Mouse (Mus musculus) c-Kit-positive CD71-positive TER-119-positive erythroid progenitor cells, embryonic 14.5 days (primary cell): ENCODE data around the gene Npas2.

Experiments
- DNase-seq: peaks from one replicate; pipeline ENCODE4 v3.0.0-alpha.2; 2013; ENCODE audit warnings: low spot score

The Npas2 gene

GRCm38 (mm10) chr1:39376121-39376520, 182.6 kb downstream of the Npas2 start:
- no peak for DNase-seq

DNA sequence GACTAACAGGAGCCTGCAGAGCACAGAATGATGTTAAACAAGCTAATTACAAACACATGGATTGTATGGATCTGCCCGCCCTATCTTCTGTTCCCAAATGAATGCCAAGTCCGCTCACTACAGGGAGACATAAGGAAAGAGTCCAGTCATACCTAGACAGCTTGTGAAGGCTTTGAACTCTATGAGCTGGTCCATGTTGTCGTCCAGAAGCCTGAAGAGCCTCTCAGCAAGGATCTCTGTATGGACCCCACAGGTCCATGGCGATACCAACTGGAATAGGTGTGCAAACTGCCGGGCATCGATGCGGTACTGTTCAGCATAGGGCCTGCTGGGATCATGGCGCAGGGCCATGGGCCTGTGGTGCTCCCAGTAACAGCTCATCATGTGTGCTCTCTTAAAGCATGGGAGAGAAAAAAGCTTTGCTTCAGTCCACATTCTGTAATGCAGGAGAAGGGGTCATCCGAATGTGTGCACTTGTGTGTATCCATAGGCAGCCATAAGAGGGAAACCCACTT, 183.3 kb downstream of the Npas2 start:
- no peak for DNase-seq

DNA sequence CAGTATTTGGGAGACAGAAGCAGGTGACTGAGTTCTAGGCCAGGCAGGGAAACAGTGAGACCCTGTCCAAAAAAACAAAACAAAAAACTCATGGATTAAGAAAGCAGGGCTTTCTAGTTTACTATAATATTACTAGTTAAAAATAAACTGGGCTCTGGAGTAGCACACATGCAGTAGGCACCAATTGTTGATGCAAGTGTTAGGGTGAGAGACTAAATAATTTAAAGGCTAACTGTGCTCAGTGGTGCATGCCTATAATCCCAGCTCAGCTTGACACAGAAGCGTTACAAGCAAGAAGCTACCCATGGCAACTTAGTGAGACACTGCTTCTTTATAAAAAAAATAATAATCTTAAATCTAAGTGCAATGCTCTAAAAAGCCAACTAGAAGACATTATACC, 185.0 kb downstream of the Npas2 start:
- no peak for DNase-seq

GRCm38 (mm10) chr1:39379021-39379420, 185.5 kb downstream of the Npas2 start:
- DNase-seq = no peak

DNA sequence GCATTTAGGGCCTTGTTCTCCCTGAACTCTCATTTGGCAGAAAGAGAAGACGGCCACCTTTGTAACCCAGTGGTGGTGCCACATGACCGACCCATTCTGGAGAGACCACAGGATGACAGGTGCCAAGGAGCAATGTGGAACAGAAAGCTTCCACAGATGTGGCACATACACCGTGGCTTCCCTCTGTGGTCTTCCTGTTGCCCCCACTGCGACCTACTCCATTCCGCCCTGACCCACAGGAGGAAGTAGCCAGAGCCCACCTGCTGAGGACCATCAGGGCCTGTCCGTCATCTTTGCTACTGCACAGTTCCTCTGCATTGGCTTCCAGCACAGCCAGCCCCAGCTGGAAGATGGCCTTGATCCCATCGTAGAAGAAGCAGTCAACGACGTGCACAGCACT, 187.5 kb downstream of the Npas2 start:
- no peak for DNase-seq

- no peak for DNase-seq
Observed at GRCm38 (mm10) chr1:39384914-39385313, 191.4 kb downstream of the Npas2 start.

DNA sequence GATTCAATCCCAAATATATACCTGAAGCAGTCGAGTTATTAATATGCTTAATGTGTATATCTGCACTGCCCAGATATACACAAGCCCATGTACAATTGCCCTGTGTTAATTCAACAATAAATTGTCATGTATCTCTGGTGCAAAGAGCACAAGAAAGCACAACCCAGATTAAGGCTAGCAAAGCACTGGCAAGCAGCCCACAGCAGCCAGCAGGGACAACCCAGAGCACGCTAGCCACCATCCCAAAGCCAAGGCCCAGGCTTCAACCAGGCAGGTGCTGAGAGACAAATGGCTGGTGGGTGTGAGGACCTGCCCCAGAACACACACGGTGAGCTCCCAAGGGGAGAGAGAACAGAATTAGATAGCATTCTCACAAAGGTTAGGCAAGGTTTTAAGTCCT, 192.9 kb downstream of the Npas2 start:
- DNase-seq = no peak

DNA sequence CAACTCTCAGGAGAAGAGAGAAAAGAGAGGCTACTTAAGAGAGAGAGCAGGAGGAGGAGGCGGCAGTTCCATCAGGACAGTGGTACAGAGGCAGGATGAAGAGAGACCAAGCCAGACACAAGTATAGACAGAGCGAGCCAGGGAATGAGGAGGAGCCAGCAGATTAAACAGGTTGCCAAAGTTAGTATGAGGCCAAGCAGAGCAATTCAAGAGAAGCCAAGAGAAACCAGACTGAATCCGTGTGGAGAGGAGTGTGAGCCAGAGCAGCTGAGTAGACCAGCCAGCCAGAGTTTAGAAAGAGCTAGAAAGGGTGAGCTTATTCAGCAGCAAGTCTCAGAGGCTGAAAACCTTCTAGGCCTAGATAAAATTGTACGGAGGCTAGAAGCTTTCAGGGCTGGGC, 194.0 kb downstream of the Npas2 start:
- DNase-seq = no peak

DNA sequence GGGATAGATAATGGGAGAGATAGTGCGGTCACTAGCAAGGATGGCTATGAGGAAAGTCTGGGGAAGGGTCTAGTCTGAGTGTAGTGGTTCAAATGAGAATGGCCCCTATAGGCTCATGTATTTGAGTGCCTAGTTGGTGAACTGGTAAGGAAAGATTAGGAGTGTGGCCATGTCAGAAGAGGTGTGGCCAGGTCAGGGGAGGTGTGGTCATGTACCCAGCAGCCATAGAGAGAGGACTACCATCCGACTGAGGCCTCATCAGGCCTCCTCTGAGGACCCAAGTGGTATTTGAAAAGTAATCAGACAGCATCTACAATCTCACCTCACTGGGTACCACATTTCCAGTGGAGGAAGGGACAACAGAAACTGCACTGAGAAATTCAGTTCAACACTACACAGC, 194.6 kb downstream of the Npas2 start:
- no peak for DNase-seq

DNA sequence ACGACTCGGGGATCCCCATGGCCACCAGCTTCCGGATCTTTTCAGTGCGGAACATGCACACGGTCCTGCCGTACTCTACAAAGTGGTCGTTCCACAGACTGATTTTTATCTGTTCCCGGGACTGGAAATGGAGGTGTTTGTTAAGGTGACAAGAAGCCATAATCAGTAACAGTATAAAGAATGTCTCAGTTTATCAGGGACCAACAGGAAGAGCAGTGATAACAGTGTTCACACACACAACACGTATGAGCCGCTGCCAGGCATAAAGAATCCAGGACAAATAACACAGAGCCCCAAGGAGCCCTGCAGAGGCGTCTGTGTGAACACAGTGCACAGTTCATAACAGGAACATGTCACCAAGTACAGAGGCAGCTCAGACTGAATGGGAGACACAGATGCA, 195.8 kb downstream of the Npas2 start:
- DNase-seq = no peak

DNA sequence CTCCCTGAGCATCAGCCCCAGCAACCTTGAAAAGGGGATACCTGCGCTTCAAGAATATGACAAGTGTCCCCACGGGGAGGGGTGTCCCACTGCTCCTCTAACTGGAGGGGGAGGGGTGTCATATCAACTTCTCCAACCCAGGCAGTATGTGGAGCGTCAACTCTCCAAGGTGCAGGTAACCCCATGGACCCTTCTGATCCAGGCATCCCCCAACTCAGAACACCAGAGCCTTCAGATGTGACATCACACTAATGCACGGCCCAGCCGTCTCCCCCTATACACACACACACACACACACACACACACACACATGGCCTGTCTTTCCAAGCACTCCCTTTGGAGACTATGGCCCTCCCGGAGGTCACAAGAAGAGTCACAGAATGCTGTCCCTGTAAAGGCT, 198.1 kb downstream of the Npas2 start:
- DNase-seq = no peak

GRCm38 (mm10) chr1:39392189-39392588, 198.7 kb downstream of the Npas2 start:
- peak; percentile 73 for DNase-seq

- DNase-seq = peak; percentile 55
Observed at GRCm38 (mm10) chr1:39393217-39393867, 199.8 kb downstream of the Npas2 start.

- no peak for DNase-seq
Observed at GRCm38 (mm10) chr1:39394096-39394495, 200.6 kb downstream of the Npas2 start.

DNA sequence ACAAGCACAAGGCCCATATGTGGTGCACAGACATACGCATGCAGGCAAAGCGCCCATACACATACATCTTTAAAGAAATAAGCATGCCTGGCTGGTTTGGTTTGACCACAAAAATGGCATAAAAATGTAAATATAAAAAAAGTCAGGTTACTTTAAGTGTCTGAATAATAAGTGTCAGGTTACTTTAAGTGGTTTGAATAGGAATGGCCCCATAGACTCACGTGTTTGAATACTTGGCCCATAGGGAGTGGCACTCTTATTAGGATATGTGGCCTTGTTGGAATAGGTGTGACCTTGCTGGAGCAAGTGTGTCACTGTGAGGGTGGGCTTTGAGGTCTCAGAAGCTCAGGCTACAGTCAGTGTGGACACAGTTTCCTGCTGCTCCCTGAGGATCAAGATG, 201.1 kb downstream of the Npas2 start:
- no peak for DNase-seq

- no peak for DNase-seq
Observed at GRCm38 (mm10) chr1:39396347-39396746, 202.8 kb downstream of the Npas2 start.

DNA sequence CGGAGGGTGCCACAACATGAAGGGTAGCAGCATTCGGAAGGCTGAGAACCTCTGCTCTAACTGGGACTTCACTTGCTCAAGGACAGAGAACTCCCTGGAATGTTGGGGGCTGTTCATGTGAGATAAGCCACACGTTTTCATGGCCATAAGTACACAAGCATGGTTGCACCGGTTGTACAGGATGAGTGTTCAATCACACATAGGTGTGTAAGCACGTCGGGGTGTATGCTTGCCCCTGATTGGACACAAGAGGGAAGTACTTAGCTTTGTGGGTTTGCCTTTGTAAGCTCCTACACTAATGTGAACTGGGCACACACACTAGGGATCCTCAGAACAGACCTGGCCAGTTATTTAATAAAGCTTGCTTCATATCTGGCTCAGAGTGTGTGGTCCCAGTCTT, 204.8 kb downstream of the Npas2 start:
- DNase-seq = no peak

DNA sequence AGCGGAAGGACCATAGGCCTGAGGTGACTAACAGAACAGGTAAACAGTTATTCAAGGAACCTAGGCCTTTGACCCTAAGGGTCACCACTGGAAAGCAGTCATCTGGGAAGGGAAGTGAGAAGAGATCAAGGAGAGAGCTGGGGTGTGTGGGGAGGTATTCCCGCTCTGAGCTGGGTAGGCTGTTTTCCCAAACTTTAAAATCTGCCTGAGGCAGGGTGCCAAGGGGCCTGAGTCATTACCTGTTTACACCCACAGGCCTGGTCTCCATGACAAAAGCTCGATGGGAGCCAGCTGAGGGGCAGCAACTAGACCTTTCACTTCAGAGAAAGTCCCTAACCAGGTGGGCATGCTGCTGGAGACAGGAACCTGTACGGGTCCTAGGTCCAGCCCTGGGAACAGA, 205.7 kb downstream of the Npas2 start:
- no peak for DNase-seq

DNA sequence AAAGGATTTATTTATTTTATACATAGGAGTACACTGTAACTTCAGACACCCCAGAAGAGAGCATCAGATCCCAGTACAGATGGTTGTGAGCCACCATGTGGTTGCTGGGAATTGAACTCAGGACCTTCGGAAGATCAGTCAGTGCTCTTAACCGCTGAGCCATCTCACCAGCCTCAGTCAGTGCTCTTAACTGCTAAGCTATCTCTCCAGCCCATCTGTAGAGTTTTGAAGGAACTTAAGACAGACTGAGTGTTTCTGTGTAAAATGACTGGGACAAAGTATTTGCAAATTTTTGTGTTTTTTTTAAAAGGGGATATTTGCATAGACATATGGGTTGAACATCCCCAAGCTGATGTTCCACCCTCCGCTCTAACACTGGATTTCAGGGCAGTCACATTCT, 206.6 kb downstream of the Npas2 start:
- DNase-seq = no peak

DNA sequence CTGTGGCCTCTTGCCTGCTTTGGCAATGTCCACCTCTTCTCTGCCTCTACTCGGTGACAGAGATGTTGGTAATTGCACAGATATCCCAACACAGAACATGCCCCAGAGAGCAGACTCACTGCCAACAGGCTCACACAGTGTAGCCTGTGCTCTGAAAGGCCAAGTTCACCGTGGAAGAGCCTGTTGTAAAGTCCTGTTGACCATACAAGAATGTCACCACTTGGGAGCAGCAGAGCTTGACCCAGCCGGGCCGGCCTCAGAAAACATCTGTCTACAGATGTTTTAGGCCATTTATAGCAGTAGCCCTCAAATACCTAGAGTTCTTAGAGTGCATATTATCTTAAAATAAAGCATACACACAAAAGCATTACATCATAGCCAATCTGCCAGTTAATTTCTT, 213.6 kb downstream of the Npas2 start:
- no peak for DNase-seq

DNA sequence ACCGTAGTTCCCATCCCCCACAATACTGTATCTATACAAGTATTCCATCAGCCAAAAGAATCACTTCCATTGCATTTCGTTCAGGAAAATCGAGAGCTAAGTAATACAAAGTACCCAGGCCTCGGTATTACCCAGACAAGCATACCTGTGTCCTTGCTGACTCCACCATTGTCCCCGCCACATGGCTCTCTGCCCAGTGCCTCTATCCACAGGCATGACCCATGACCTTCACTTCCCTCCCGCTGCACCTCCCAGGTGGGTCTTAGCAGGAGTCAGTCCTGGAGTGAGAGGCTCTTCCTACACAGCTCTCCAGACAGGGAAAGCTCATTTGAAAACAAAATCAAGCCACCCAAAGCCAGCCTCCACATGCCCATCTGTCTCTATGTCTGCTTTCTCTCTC, 214.6 kb downstream of the Npas2 start:
- no peak for DNase-seq

GRCm38 (mm10) chr1:39408668-39409067, 215.1 kb downstream of the Npas2 start:
- no peak for DNase-seq

DNA sequence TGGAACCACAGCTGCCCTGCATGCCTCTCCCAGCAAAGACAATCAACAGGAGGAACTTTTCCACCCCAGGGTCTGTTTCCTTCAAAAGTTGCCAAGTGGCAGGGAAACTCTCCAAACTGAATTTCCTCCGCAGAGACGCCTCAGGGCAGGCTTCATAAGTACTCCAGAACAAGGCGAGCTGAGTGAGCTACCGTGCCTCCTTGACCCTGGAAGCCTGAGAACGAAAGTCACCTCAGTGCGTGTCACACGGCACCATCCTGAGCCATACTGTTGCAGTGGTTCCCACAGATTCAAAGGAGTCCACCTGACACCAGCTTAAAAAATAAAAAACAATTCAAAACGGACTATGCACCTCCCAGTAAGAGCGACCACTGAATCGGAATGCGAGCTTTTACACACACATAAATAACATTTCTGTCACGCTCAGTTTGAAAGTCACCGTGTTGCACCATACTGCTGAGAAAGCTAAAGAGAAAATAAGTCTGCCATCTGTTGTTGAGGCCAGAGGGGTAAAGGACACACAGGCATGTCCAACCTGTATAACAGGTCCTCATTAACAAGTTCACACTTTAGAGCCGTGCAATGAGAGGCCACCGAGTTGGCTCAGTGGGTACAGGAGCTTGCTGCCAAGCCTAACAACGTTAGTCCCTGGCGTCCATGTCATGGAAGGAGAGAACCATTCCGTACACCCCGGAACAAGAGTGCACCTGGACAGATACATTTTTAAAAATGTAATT, 216.7 kb downstream of the Npas2 start:
- DNase-seq = no peak
